Mouse (Mus musculus): ENCODE data around the gene Card10. TPM values are rescaled to one million over a fixed set of nuclear protein-coding genes. Genes with fewer than 3 reads are reported as not detected.
A peak's percentile ranks its signal among the peaks of the same experiment; 100 is the strongest.
"Not testable (repeated sequence)": the region's sequence is repeated elsewhere in the genome, so short reads cannot be mapped to it uniquely, and the experiment has no call there.

The Card10 gene
- polyA plus RNA-seq (2016; fragmentation: Nextera tagmentation; extraction: Ambion mirVana), result 3.3 and 4.2 TPM in 2 replicates

DNA sequence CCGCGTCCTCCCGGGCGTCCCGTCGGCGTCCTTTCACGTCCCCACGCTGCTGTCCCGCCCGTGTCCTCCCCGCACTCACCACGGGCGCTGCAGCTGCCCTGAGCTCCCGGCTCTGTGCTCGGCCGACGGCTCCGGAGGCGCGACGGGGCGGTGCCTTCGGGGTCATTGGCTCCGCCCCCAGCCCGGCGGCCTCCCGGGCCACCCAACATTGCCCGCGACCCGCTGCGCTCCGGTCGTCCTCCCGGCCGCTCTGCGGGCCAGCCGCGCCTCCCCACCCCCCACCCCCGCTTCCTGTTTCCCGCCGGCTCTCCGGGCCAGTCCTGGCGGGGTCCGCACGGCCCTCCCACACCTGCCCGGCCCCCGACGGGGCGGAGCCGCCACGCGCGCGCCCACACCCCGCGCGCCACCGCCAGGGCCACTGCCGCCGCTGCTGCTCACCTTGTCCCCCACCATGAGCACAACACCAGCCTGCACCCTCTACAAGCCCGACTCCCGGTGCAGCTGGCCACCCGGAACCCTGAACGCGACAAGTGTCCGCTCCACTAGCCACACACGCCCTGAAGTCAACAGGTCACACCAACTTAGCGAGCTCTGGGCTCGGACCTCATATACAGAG is at the start of gene Card10:
TSS of gene Card10 (minus strand) at position 267 of the 616 bp plus-strand sequence.
- under 1% methylated on average over 70 of the region's 70 CpGs for WGBS
- Histone ChIP-seq H3K27me3 (peaks cover 98% of the 10 kb centered on the region), H3K9me3 (no peaks in the 10 kb centered on the region), H3K36me3 (no peaks in the 10 kb centered on the region), H3K9ac (replicated peaks) (peak within 1 kb of the TSS; percentile 54; the same call in 1 of the 2 replicates), H3K4me2 (peak within 1 kb of the TSS; percentile 75), H3K4me3 (replicated peaks) (peak within 1 kb of the TSS; percentile 56), H3K27ac (no peak within 1 kb of the TSS), H3K4me1 (replicated peaks) (peaks cover 14% of the 10 kb centered on the region)
- ATAC-seq (ENCODE audit: insufficient number of reproducible peaks, insufficient read depth, low FRiP score, low TSS enrichment, low read depth), result peak; percentile 50; the same call in 1 of the 2 replicates

DNA sequence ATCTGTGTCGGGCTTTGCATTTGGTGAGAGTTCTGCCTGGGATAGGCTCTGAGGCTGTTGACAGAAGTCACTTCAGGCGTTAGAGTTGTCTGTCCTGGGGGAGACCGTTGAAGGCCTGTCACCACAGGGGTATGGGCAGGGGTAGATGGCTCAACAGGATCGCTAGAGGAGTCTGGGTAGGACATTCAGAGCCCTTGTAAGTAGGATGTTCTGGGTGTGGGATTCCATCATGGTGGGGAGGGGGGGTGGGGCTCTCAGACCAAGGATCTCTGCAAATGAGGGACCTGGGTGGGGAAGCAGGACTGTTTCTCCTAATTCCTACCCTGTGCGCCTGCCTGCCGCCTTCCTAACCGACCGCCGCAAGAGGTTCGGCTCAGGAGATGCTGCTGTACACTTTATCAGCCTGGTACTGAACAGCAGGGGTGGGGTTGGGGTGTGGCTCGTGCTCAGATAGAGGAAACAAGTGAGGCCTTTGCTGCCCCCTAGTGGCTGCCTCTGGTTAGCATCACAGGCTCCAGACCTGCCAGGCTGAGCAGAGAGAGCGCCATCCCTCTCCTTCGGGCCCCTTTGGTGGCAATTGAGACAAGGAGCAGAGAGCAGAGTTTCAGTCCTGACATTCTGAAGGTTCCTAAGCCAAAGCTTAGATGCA is 48.8 kb upstream of the Card10 start:
- H3K9ac ChIP-seq (replicated peaks), result no peak overlapping the region
- no peaks in the 10 kb centered on the region for H3K9me3 ChIP-seq
- no peak overlapping the region for H3K27ac ChIP-seq
- H3K36me3 ChIP-seq, result 0 out of 2 replicates have a peak, but pooled peaks cover 3% of the 10 kb centered on the region
- H3K27me3 ChIP-seq, result no peaks in the 10 kb centered on the region; the same call in 1 of the 2 replicates
- peak; percentile 62; the same call in 1 of the 2 replicates for ATAC-seq (ENCODE audit: insufficient number of reproducible peaks, insufficient read depth, low FRiP score, low TSS enrichment, low read depth)
- 0 out of 2 replicates have a peak, but pooled peaks cover 3% of the 10 kb centered on the region for H3K4me1 ChIP-seq (replicated peaks)
- 14% methylated on average over 13 of the region's 13 CpGs for WGBS
- 0 out of 2 replicates have a peak overlapping the region, but pooled peaks have one; percentile 26 for H3K4me2 ChIP-seq
- H3K4me3 ChIP-seq (replicated peaks), result no peak overlapping the region

DNA sequence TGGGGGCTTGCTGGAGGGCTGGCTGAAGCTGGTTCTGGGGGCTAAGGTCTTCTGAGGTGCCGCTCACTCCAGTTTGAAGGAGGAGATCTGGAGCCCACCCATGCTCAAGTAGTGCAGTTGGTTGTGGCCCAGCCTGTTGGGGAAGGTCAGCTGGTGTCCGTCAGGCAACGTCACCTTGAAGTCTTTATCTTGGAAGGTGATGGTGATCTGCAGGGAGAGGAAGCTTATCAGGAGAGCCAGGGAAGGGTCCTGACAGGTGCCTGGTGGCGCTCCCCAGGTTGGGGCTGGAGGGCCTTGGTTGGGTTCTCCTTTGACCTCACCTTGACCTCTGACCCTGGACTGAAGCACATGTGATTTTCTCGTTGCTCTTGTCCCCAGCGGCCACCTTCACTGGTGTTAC is 48.1 kb upstream of the Card10 start:
- H3K9me3 ChIP-seq, result no peaks in the 10 kb centered on the region
- 65% methylated on average over 6 of the region's 6 CpGs for WGBS

DNA sequence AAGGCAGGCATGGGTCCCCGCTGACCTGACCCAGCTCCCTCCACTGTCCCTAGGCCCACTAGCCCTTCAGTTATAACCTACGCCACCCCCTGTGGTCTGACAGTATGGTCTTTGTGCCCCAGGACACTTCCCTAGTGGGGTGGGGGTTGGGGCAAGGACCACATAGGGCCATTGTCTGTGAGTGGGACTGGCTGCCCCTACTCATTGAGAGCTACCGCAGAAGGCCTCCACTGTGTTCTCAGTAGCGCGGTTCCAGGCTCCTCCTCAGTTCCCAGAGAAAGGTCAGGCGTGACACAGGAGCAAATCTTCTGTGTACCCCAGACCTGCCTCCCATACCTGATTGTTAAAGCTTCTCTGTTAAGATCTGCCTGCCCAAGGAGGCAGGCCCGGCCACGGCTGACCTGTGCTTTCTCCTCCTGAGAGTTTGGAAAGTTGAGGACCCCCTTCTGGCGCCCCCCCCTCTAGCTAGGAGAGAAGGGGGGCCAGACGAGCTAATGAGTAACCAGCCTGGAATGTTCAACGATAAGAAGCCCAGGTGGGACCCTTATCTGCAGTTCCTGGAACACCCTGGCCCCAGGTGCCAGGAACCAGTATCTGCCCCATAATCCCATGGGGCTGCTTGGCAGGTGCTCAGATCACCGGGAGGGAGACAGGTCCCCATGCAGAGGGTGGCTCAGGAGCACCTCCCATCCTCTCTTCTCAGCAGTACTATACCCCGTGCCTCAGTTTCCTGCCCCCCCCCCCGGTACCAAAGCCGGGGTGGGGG is 47.4 kb upstream of the Card10 start:
- Histone ChIP-seq H3K4me2 (no peak overlapping the region), H3K9ac (replicated peaks) (no peak overlapping the region), H3K4me3 (replicated peaks) (no peak overlapping the region), H3K27me3 (no peaks in the 10 kb centered on the region; the same call in 1 of the 2 replicates), H3K4me1 (replicated peaks) (peaks cover 10% of the 10 kb centered on the region), H3K27ac (no peak overlapping the region), H3K36me3 (0 out of 2 replicates have a peak, but pooled peaks cover 3% of the 10 kb centered on the region), H3K9me3 (no peaks in the 10 kb centered on the region)
- ATAC-seq (ENCODE audit: insufficient number of reproducible peaks, insufficient read depth, low FRiP score, low TSS enrichment, low read depth), result no peak
- WGBS, result 69% methylated on average over 15 of the region's 15 CpGs

More for the DNA sequence above, 48.1 kb upstream of the Card10 start:
- Histone ChIP-seq H3K9ac (replicated peaks) (no peak overlapping the region), H3K4me2 (no peak overlapping the region), H3K27me3 (no peaks in the 10 kb centered on the region; the same call in 1 of the 2 replicates), H3K36me3 (0 out of 2 replicates have a peak, but pooled peaks cover 3% of the 10 kb centered on the region), H3K4me3 (replicated peaks) (no peak overlapping the region), H3K27ac (no peak overlapping the region), H3K4me1 (replicated peaks) (peaks cover 7% of the 10 kb centered on the region)
- ATAC-seq (ENCODE audit: insufficient number of reproducible peaks, insufficient read depth, low FRiP score, low TSS enrichment, low read depth), result no peak

DNA sequence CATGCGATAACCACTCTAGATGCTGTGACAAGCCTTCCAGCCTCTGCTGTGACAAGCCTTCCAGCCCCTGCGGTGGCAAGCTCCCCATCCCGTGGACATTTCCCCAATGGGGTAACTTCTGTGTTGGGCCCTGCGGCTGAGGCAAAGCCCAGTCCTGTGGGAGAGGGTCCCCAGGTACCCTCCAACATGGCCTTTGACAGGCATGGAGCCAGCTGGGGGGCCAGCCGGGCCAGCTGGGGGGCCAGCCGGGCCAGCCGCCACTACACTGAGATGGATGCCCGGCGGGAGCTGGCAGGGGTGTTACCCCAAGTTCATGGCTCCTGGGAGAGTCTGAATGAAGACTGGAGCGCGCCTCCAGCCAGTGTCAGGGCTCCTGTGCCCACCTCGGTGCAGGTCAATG is 46.6 kb upstream of the Card10 start:
- ATAC-seq (ENCODE audit: insufficient number of reproducible peaks, insufficient read depth, low FRiP score, low TSS enrichment, low read depth), result no peak
- Histone ChIP-seq H3K36me3 (0 out of 2 replicates have a peak, but pooled peaks cover 3% of the 10 kb centered on the region), H3K27me3 (peaks cover 4% of the 10 kb centered on the region), H3K9me3 (no peaks in the 10 kb centered on the region), H3K9ac (replicated peaks) (no peak overlapping the region), H3K4me2 (no peak overlapping the region), H3K4me3 (replicated peaks) (no peak overlapping the region), H3K4me1 (replicated peaks) (peaks cover 13% of the 10 kb centered on the region), H3K27ac (no peak overlapping the region)
- WGBS, result 85% methylated on average over 12 of the region's 12 CpGs

DNA sequence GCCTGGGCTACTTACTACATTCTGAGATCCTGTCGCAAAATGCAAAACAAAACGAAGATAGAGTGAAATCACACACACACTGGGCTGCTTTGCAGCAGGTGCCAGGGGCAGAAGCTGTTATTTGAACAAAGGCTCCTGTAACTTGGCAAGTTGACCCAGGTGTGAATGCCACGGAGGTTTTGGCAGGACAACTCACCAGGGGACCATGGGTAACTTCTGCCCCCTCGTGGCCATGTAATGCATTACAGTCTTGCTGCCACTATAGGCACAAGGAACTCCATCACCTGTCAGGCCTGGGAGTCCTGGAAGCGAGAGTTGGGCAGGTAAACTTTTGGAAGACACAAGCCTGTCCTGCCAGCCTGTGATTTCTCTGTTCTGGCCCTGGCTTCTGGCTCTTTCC is 45.6 kb upstream of the Card10 start:
- no peaks in the 10 kb centered on the region for H3K9me3 ChIP-seq
- peaks cover 14% of the 10 kb centered on the region for H3K27me3 ChIP-seq
- WGBS, result 29% methylated on average over 5 of the region's 5 CpGs
- H3K4me2 ChIP-seq, result no peak overlapping the region
- H3K4me3 ChIP-seq (replicated peaks), result no peak overlapping the region
- H3K36me3 ChIP-seq, result 0 out of 2 replicates have a peak, but pooled peaks cover 3% of the 10 kb centered on the region
- peaks cover 20% of the 10 kb centered on the region for H3K4me1 ChIP-seq (replicated peaks)
- H3K9ac ChIP-seq (replicated peaks), result no peak overlapping the region
- ATAC-seq (ENCODE audit: insufficient number of reproducible peaks, insufficient read depth, low FRiP score, low TSS enrichment, low read depth), result no peak
- no peak overlapping the region for H3K27ac ChIP-seq

DNA sequence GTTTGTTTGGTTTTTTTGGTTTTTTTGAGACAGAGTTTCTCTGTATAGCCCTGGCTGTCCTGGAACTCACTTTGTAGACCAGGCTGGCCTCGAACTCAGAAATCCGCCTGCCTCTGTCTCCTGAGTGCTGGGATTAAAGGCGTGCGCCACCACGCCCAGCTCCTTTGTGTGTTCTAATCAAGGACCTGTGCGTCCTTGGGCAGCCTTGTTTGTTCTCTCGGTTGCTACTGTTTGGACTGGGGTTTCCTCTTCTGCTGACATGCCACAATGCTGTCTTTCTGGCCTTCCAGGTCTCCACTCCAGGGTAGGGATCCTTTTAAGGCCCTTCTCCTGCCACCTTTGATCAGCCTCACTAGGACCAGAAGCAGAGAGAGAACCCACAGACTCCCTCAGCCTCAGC is 44.0 kb upstream of the Card10 start:
- H3K9me3 ChIP-seq; H3K4me2 ChIP-seq; H3K9ac ChIP-seq (replicated peaks); H3K4me3 ChIP-seq (replicated peaks); H3K27ac ChIP-seq; H3K36me3 ChIP-seq; ATAC-seq (ENCODE audit: insufficient number of reproducible peaks, insufficient read depth, low FRiP score, low TSS enrichment, low read depth): not testable (repeated sequence)
- 92% methylated on average over 7 of the region's 7 CpGs for WGBS
- peaks cover 25% of the 10 kb centered on the region for H3K27me3 ChIP-seq
- H3K4me1 ChIP-seq (replicated peaks), result peaks cover 32% of the 10 kb centered on the region

DNA sequence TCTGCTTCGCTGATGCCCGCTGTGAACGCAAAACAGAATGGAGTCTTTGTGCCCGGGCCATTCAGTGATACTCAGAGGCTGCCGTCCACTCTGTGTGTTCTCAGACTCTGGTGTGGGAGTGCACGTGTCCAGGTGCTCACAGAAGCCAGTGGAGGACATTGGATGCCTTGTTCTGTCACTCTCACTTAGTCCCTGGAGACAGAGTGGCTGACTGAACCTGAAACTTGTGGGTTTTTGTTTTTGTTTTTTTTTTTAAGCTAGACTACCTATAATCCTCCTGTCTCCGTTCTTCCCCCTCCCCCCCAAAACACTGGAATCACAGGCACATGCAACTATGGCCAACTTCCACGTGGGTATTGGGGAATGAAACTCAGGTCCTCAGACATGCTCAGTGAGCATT is 43.5 kb upstream of the Card10 start:
- H3K4me1 ChIP-seq (replicated peaks), result peaks cover 34% of the 10 kb centered on the region

DNA sequence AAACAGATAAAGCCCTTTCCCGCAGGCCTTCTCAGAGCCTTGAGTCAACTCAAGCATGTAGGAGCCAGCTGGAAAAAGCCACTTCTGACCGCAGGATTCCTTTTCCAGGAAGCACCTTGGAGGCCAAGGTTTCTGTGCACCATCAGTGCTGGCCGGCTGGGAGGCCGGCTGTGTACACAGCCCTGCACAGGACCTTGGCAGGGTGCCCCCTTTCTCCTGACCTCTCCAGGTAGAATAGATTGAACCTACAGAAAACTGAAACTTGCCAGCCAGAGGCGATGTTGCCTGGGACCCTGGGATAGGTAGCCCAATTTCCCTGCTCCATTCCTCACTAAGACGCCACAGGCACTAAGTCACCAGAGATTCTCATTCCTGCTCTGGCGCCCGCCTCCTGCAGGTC is 43.0 kb upstream of the Card10 start:
- Histone ChIP-seq H3K4me3 (replicated peaks) (no peak overlapping the region), H3K4me1 (replicated peaks) (peaks cover 38% of the 10 kb centered on the region), H3K9me3 (no peaks in the 10 kb centered on the region), H3K9ac (replicated peaks) (no peak overlapping the region), H3K4me2 (no peak overlapping the region), H3K27ac (no peak overlapping the region), H3K27me3 (peaks cover 29% of the 10 kb centered on the region), H3K36me3 (0 out of 2 replicates have a peak, but pooled peaks cover 3% of the 10 kb centered on the region)
- WGBS, result 86% methylated on average over 8 of the region's 8 CpGs
- ATAC-seq (ENCODE audit: insufficient number of reproducible peaks, insufficient read depth, low FRiP score, low TSS enrichment, low read depth), result no peak

More for the DNA sequence above, 43.5 kb upstream of the Card10 start:
- ATAC-seq (ENCODE audit: insufficient number of reproducible peaks, insufficient read depth, low FRiP score, low TSS enrichment, low read depth), result no peak
- no peaks in the 10 kb centered on the region for H3K9me3 ChIP-seq
- 0 out of 2 replicates have a peak, but pooled peaks cover 3% of the 10 kb centered on the region for H3K36me3 ChIP-seq
- H3K27ac ChIP-seq, result no peak overlapping the region
- H3K4me2 ChIP-seq, result no peak overlapping the region
- H3K9ac ChIP-seq (replicated peaks), result no peak overlapping the region
- WGBS, result 81% methylated on average over 8 of the region's 8 CpGs
- H3K27me3 ChIP-seq, result peaks cover 29% of the 10 kb centered on the region
- no peak overlapping the region for H3K4me3 ChIP-seq (replicated peaks)

DNA sequence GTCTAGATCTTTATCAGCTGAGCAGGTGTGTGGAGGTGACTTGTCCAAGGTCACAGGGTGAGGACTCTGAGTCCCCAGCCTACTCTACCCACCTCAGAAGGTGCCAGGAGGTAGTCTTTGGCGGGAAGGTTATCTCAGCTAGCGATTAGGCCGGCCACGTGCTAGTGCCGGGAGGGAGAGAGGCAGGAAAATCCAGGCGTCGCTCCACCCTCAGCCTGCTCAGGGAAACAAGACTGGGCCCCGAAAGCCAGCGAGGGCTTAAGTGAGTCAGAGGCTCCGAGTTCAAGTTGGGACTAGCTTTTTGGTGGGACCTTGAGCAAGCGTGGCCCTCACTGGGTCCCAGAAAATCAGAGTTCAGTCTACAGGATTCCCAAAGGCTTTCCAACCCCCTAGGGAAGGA is 42.5 kb upstream of the Card10 start:
- 73% methylated on average over 11 of the region's 11 CpGs for WGBS
- Histone ChIP-seq H3K4me2 (no peak overlapping the region), H3K9ac (replicated peaks) (no peak overlapping the region), H3K27ac (no peak overlapping the region), H3K27me3 (peaks cover 29% of the 10 kb centered on the region), H3K9me3 (no peaks in the 10 kb centered on the region), H3K36me3 (0 out of 2 replicates have a peak, but pooled peaks cover 3% of the 10 kb centered on the region), H3K4me3 (replicated peaks) (no peak overlapping the region), H3K4me1 (replicated peaks) (peaks cover 44% of the 10 kb centered on the region)
- ATAC-seq (ENCODE audit: insufficient number of reproducible peaks, insufficient read depth, low FRiP score, low TSS enrichment, low read depth), result no peak

DNA sequence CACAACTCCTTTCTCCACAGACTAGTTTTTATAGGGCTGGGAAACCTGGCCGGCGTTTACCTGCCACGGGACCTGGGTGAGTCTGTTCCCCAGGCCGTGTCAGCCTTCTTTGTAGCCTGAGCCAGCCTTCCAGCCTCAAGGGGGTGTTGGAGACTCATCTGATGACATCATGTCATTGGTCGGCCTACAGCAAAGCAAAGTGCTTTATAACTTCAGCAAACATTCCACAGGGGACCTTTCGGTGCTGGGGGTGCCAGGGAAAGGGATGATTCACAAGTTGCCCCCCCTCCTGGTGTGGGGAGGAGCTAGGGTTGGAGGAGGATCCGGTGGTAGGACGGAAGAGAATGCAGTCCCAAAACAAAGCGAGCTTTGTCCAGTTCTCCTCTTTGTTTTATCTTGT is 41.9 kb upstream of the Card10 start:
- H3K4me2 ChIP-seq, result no peak overlapping the region

More for the DNA sequence above, 41.9 kb upstream of the Card10 start:
- WGBS, result 44% methylated on average over 9 of the region's 9 CpGs
- Histone ChIP-seq H3K9ac (replicated peaks) (no peak overlapping the region), H3K4me1 (replicated peaks) (peaks cover 49% of the 10 kb centered on the region), H3K27ac (no peak overlapping the region), H3K9me3 (no peaks in the 10 kb centered on the region), H3K36me3 (0 out of 2 replicates have a peak, but pooled peaks cover 3% of the 10 kb centered on the region), H3K4me3 (replicated peaks) (no peak overlapping the region), H3K27me3 (peaks cover 29% of the 10 kb centered on the region)
- ATAC-seq (ENCODE audit: insufficient number of reproducible peaks, insufficient read depth, low FRiP score, low TSS enrichment, low read depth), result no peak
